Mouse (Mus musculus): ENCODE data around the gene Glis2.
"Not testable (repeated sequence)": the region's sequence is repeated elsewhere in the genome, so short reads cannot be mapped to it uniquely, and the experiment has no call there.

The Glis2 gene

DNA sequence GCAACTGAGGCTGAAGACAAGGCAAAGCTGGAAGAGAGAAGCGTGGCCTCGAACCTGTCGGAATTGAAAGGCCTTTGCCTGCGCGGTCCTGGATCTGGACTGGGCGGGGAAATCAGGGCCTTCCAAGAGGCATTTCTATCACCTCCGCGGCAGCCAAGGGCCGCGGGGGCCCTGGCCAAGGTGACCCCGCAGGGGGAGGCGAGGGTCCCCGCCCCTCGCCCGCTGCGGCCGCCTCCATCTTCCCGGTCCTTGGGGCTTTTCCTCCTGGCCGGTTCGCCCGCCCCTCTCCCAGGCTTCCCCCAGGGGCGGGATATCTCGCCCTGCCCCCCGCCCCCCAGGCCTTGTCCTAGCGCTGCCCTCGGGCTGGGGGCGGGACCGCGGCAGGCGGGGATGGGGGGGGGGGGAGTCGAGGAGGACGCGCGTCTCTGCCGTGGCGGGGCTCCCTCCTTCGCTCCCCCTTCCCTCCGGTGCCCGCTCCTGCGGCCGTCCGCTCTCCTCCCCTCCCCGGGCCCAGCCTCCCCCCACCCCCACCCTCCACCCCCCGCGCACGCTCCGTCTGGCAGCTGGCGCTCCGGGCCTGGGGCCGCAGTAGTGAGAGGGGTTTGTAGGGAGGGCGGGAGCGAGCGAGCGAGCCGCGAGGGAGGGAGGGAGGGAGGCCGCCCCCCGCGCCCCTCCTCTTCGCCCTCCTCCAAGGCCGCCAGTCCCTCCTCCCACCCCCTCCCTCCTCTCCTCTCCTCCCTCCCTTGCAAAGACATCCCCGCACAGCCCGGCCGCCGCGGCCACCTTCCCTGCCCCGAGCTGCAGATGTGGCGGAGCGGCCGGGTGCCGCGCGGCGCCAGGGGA, at the start of gene Glis2:
Glis2 (plus strand) TSS at position 743 of the 843 bp plus-strand sequence.
- DNase-seq, result peak in 1 of 2 experiments; percentile 24

DNA sequence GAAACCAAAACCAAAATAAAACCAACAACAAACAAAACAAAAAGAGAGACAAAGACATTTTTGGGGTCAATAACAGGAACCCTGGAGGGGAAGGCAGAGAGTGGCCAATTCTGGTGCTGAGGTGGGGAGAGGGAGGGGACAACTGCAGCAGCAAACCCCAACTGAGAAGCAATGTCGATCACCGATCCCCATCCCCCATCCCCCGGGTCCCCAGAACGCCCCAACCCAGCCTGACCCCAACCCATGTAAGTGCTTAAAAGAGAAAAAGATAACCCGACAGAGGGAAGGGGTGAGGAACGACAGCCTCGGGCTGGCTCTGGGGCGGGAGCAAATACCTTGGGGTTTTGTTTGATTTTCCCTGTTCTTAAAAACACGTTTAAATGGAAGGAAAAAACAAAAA, 49.7 kb upstream of the Glis2 start:
- no peak for DNase-seq

- no peak for DNase-seq
Observed at GRCm38 (mm10) chr16:4546838-4547237, 47.7 kb upstream of the Glis2 start.

DNA sequence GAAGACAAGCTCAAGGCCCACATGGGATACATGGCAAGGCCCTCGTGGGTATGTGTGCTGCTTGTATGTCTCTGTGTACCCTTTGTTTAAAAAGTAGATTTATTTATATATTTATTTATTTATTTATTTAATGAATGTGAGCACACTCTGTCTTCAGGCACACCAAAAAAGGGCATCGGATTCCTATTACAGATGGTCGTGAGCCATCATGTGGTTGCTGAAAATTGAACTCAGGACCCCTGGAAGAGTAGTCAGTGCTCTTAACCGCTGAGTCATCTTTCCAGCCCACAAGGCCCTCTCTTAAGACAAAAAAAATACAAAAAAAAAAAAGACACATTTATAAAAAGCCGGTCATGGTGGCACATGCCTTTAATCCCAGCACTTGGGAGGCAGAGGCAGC, 46.9 kb upstream of the Glis2 start:
- DNase-seq, result no peak

GRCm38 (mm10) chr16:4548953-4549688, 45.4 kb upstream of the Glis2 start:
- DNase-seq, result peak; percentile 48

GRCm38 (mm10) chr16:4551056-4551455, 43.5 kb upstream of the Glis2 start:
- DNase-seq, result peak; percentile 53 to 56

DNA sequence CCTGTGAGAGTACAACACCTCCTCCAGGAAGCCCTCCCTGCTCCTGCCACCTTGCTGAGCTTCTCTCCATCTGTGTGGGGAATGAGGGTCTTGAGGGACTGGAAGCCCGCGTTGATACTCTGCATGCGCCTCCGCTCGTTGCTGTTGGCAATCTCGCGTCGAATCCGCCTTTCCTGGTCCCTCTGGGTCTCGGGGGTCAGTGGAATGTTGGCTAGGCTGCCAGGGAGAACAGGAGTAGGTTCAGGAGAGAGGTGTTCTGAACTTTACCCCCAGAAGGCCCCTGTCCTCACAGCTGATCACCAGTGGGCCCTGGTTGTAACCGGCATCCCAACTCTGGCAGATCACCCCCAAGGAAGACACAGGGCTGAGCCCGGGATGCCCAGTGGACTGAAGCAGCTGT, 42.6 kb upstream of the Glis2 start:
- no peak for DNase-seq

DNA sequence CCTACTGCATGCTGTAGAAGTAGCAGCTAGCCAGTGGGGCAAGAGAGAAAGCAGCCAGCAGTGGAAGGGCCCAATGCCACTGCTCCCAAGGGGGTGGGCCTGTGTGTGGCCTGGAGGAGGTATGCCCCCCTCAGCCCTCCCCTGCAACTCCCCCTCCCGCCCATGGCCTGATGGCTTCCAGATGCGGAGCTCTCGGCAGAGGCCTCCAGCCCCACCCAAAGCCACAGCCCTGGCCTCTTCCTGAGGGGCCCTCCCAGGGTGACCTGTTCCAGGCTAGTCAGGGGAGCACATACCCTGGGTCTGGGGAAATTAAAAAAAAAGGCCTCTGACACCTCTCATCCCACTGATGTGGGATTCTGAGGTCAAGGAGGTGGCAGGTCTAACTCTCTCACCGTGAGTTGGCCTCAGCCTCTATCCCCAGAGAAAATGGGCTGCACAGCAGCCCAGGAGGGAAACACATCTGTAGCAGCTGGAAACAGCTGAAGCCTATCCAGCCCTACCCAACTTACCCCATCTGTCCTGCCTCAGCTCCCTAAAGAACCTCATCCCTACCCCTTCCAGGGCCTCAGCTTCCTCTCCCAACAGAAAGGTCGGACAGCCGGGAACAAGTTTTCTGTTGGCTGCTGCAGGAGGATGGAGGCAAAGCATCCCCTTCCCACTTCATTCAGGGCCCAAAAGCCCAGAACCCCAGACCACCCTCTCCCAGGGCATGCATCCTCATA, 41.5 kb upstream of the Glis2 start:
- DNase-seq, result no peak

- DNase-seq, result no peak
Observed at GRCm38 (mm10) chr16:4555555-4555954, 39.0 kb upstream of the Glis2 start.

DNA sequence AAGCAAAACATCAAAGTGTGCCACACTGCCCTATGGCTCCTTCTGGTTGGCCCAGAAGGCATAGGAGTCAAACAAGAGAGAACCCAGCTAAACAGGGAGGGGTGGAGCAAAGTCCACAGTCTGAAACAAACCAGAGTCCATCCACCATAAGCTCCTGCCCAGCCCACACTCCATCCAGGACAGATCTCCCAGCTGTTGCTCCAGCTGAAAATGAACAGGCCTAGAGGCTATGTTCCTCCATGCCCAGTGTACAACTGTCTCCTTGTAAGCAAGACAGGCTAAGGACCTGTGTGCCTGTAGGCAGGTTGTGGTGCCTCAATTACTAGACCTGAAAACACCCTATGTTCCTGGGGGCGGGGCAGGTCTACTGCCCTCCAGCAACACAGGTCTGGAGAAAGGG, 37.4 kb upstream of the Glis2 start:
- DNase-seq, result no peak

DNA sequence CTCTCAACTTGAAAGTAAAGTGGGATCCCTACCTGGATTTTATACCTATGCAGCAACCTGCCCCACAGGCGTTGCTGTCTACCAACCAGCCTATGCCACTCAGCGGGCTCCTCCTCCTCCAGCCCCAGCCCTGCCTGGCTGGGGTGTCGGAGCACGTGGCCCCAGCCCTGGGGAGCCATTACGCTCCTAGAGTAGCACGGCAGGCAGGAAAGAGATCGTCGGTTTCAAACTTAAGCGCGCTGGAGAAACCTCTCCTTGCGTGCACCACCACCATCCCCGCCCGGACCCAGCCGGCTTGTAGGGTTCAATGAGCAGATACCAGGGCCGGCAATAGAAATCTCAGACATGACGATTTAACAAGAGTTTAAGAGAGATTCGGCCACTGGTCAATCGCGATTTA, 36.6 kb upstream of the Glis2 start:
- DNase-seq, result peak; percentile 75

DNA sequence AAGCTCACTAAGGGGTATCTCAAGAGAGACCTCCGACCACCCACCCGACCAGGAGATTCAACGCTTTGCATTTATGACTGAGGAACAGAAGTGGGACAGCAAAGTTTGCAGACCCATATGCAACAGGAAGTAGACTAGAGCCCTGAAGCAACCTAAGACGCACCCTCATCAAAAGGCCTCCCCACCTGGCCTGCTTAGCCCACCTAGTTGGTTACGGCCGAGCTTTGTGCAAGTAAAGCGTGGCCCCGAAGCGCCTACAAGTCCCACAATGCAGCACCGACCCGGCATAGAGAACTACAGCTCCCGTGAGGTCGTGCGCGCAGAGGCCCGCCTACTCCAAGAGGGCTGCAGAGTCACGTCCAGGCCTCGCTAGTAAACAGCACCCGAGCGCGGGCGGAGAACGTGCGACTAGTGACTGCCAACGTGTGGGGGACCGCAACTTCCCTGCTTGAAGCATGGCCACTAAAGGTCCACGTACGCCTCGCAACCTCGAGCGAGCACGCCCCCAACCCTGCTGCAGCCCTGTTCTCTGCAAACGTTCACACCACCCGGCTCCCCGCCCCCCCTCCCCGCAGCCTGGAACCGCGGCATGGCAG, 36.0 kb upstream of the Glis2 start:
- peak; percentile 90 to 91 for DNase-seq

DNA sequence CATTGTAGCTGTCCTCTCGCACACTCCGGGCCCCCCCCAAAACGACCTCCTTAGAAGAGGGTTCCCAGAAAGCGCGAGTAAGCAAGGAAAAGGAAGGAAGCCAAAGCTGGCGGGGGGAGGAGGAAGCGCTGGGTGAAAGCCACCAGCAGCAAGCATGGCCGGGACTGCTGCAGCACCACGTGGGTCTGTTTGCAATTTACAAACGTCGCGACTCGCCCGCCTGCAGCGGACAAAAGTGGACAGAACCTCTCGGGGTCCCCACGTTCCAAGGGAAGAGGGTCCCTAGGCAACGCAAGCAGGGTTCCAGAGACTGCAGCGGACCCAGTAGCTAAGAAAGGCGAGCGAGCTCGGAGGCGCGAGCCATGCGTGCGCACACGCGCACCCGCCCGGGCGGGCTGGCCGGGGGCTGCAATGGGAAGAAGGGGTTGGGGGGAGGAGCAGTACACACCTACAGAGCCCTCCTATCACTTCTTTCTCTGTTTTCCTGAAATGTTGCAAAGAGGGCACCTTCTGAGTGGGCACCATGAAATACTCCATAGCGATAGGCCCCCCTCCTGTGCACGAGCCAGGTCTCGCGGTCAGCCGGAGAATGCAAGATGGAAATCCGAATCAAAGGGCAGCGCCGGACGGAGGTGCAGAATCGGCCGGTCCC, 35.4 kb upstream of the Glis2 start:
- DNase-seq, result peak in 1 of 2 experiments; percentile 62

DNA sequence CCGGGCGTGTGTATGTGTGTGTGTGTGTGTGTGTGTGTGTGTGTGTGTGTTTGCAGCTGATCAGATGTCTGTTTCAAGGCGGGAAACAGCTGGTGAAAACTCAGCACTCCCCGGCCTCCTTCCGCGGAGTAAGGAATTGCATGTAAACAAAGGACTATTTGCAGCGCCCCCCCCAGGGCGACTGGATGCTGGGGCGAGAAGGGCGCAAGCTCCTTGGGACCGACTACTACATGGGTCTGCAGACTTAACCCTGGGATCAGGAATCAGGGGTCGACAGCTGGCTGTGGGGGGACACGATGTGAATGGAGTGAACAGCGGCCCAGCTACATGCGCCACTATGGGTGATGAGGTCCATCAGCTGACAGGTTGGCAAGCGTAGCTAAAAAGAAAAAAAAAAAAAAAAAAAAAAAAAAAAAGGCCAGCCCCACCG, 34.8 kb upstream of the Glis2 start, which contains the start of gene Tfap4:
Tfap4 (minus strand) TSS at position 140 of the 430 bp plus-strand sequence.
- DNase-seq, result peak; percentile 88 to 89

GRCm38 (mm10) chr16:4560145-4560952, 34.2 kb upstream of the Glis2 start:
- DNase-seq, result peak; percentile 76

GRCm38 (mm10) chr16:4567912-4568311, 26.6 kb upstream of the Glis2 start:
- peak; percentile 85 to 89 for DNase-seq

GRCm38 (mm10) chr16:4570737-4571136, 23.8 kb upstream of the Glis2 start:
- DNase-seq, result no peak

GRCm38 (mm10) chr16:4576038-4576437, 18.5 kb upstream of the Glis2 start:
- no peak for DNase-seq

GRCm38 (mm10) chr16:4576873-4577272, 17.6 kb upstream of the Glis2 start:
- DNase-seq, result no peak

GRCm38 (mm10) chr16:4578630-4579029, 15.9 kb upstream of the Glis2 start:
- DNase-seq, result no peak

GRCm38 (mm10) chr16:4581179-4581578, 13.3 kb upstream of the Glis2 start:
- DNase-seq, result not testable (repeated sequence)
